Mouse (Mus musculus): ENCODE data around the gene Arid1b.

- no peak for TF ChIP-seq CTCF (IDR thresholded peaks at IDR 0.05)
- no peak for TF ChIP-seq POLR2A (IDR thresholded peaks at IDR 0.05; ENCODE audit: insufficient read depth, low read depth, low read length)
- no peak for TF ChIP-seq EP300 (IDR thresholded peaks at IDR 0.05; ENCODE audit: insufficient read depth, low read depth, low read length)
Observed at GRCm38 (mm10) chr17:5258978-5259377, 264.8 kb downstream of the Arid1b start.

Data from heart, adult 2 months (tissue).